Mouse (Mus musculus): ENCODE measurements around the gene Acot1.

- TF ChIP-seq USF1 (IDR thresholded peaks at IDR 0.05; ENCODE audit: low read depth) = no peak
- TF ChIP-seq E2F4 (IDR thresholded peaks at IDR 0.05; ENCODE audit: insufficient read depth) = no peak
- TF ChIP-seq POLR2A (IDR thresholded peaks at IDR 0.05; ENCODE audit: insufficient read length, low read depth) = no peak
- TF ChIP-seq POLR2AphosphoS2 (IDR thresholded peaks at IDR 0.05; ENCODE audit: insufficient read length, low read depth) = no peak
- TF ChIP-seq MYOG (IDR thresholded peaks at IDR 0.05; ENCODE audit: control insufficient read depth in 1 of 3, insufficient read depth in 1 of 3, insufficient read length in 2 of 3, low read depth in 2 of 3) = no peak
These were observed 43.9 kb downstream of the Acot1 start for GRCm38 (mm10) chr12:84053173-84053572.

Measured in myocyte (in vitro differentiated cells).